Mouse (Mus musculus) stomach, postnatal 0 days (tissue): ENCODE data around the gene Nacc1.

Source experiments
- CTCF ChIP-seq: IDR thresholded peaks from 2 replicates; pipeline ENCODE4 v1.5.1; 2016; ENCODE audit warnings: antibody characterized with exemption, low read depth, mild to moderate bottlenecking, moderate library complexity
- EP300 ChIP-seq: optimal IDR thresholded peaks from 2 replicates; pipeline ENCODE3; 2016; ENCODE audit warnings: antibody characterized with exemption

GRCm38 (mm10) chr8:84702963-84703465 lies 15.4 kb upstream of the Nacc1 start:
- TF ChIP-seq CTCF: no peak; the same call in 1 of the 2 replicates
- TF ChIP-seq EP300: no peak
